Mouse (Mus musculus) activated CD4-positive, CD25-positive, alpha-beta regulatory T cell, adult 4 months (primary cell): Measurements from ENCODE around the gene Psen1. TPM values are rescaled to one million over a fixed set of nuclear protein-coding genes. Genes with fewer than 3 reads are reported as not detected.

Experiments used
- ATAC-seq: one replicate; pipeline ENCODE4 v1.8.0; 2017
- polyA plus RNA-seq, 2 experiments: library from polyadenylated mRNA; unstranded; fragments of 100-300 nt; shearing (Covaris generic); gene quantifications; one replicate each; pipeline ENCODE4 v1.2.1; 2017

Psen1 gene
- polyA plus RNA-seq, 2 experiments from 2014 or later: 95.7 to 120 TPM

GRCm38 (mm10) chr12:83726510-83727308, 38.8 kb downstream of the Psen1 start:
- ATAC-seq: no peak

- no peak for ATAC-seq
Observed at GRCm38 (mm10) chr12:83732225-83732624, 44.3 kb downstream of the Psen1 start.

DNA sequence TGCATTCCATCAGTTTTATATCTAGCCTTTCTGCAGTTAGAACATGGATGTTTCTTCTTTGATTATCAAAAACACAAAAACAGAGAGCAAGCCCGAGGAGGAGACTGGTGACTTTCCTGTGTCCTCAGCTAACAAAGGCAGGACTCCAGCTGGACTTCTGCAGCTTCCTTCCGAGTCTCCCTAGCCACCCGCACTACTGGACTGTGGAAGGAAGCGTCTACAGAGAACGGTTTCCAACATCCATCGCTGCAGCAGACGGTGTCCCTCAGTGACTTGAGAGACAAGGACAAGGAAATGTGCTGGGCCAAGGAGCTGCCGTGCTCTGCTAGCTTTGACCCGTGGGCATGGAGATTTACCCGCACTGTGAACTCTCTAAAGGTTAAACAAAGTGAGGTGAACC, 46.1 kb downstream of the Psen1 start:
- ATAC-seq: no peak

DNA sequence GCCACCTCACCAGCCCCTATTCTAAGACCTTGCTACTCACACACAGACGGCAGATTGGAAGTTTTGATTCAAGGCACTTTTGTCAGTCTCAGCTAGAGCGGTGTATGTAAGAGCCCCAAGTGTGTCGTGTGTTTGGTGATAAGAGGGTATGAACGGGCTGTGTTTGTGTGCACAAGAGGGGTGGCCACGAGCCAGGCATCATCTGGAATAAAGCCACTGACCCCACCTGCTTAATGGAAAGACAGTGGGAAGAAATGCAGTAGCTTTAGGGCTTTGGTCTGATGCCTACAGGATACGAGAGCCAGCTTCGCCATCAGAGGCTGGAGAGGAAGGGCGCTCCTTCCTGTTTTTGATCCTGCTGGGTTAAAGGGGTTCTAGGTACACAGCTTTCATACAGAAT, 48.3 kb downstream of the Psen1 start:
- no peak for ATAC-seq

DNA sequence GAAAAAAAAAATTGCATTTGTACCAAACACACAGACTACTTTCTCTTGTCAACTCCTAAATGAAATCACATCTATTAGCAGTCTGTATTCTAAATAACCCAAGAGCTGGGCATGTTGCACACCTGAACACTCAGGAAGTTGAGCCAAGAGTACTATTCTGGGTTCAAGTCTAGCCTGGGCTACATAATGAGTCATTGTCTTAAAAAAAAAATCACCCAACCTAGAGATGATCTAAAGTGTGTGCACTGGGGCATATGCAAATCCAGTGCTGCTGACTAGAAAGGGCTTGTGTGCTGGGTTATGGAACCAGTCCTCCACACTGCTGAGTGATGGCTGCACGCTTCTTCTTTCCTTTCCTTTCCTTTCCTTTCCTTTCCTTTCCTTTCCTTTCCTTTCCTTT, 50.7 kb downstream of the Psen1 start:
- no peak for ATAC-seq

DNA sequence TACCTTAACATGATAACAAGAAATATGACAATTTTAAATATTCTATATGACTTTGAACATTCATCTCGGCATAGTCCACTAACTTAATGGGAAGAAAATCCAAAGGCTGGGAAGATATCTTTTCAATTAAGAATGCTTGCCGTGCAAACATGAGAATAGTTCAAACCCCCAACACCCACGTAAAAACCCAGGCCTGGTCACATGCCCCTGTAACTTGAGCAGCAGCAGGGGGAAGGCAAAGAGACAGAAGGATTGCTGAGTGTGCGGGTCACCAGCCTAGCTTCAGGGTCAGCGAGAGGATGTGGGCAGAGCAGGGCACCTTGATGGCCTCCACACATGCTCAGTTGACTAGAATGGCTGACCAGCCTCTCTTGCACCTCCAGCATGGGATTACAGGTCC, 53.8 kb downstream of the Psen1 start:
- ATAC-seq: no peak

DNA sequence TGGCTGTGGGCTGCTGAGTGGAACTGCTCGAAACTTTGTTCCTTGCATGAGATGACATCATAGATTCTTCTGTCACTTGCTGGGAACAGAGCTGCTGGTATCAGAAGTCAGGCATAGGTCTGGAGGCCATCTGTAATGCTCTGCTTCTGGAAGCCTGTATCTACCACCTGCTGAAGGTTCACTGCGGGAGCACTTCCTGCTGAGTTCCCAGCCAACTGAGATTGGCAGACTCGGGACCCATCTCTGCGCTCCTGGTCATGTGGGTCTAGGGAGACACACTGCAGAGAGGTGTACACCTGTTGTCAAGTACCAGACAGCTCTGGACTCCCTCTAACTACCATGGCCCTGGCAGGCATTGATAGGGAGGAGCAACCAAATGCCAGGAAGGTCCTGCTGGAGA, 54.9 kb downstream of the Psen1 start:
- ATAC-seq: no peak

- no peak for ATAC-seq
Observed at GRCm38 (mm10) chr12:83743712-83744111, 55.8 kb downstream of the Psen1 start.

GRCm38 (mm10) chr12:83749186-83749585, 61.2 kb downstream of the Psen1 start:
- ATAC-seq: no peak

DNA sequence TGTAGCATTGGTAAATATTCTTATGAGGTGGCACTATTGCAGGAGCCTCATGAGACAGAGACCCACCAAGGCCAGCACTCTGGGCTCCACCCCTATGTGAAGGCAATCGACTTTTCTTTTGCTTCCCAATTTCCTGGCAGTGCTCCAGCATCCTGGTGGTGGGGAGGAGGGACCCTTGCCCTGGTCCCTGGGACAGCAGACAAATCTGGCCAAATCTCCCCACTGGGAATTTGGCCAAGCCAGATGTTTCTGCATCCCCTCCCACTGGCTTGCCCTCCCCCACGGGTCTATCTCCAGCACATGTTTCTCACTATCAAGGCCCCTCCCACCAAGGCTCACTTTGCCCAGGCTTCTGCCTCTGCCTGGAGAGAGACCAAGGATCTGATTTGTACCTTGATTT, 64.5 kb downstream of the Psen1 start:
- no peak for ATAC-seq

- no peak for ATAC-seq
Observed at GRCm38 (mm10) chr12:83758735-83759134, 70.8 kb downstream of the Psen1 start.

GRCm38 (mm10) chr12:83760201-83760600, 72.2 kb downstream of the Psen1 start:
- no peak for ATAC-seq

- no peak for ATAC-seq
Observed at GRCm38 (mm10) chr12:83762706-83763105, 74.8 kb downstream of the Psen1 start.

DNA sequence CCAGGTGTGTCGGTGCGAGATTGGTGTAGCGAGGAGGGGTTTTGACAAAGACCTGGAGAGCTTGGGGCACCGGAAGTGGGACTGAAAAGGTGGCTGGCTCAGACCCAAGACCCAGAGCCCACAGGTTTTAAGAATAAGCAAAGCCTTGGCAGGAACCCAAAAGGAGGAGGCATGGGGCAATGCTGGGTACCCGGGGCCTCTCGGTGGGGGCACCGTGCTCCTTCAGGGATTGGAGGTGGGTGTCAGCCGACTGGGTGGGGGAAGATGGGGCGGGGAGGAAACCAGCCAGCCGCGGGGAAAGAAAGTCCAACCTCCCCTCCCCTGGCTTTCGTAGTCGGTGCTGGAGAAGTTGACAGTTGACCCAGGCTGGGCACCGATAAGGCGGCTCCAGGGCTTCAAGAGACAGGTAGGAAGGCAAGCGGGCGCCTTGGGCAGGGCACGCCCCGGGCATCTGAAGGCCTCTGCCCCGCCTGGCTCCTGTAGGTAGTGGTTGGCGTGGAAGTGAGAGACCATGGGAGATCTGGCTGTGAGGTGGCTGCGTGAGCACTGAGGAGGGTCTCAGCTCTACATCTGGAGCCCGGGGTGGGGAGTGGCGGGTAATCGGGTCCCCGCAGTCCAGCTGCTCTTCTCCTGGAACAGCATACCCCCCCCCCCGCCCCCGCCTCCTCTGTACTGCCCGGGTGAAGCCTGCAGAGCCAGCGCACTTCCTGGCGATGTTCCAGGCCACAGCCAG, 75.5 kb downstream of the Psen1 start, which contains the start of gene Papln:
Gene Papln, plus strand, starts transcription at position 324 of the 733 bp plus-strand sequence.
- no peak for ATAC-seq

DNA sequence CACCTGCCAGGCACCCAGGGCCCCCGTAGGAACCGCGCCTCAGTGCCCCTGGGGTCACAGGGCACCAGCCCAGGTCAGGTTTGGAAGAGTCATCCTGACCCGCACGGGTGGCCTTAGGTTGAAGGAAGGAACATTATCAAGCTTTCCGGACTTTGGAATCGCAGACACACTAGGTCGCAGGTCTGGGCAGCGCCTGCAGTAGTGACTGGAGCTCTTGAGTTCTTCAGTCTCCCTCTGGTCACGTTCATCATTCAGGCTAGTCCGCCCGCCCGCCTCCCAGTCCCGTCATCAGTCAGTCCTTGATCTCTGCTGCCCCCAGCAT, 76.1 kb downstream of the Psen1 start:
- ATAC-seq: no peak

DNA sequence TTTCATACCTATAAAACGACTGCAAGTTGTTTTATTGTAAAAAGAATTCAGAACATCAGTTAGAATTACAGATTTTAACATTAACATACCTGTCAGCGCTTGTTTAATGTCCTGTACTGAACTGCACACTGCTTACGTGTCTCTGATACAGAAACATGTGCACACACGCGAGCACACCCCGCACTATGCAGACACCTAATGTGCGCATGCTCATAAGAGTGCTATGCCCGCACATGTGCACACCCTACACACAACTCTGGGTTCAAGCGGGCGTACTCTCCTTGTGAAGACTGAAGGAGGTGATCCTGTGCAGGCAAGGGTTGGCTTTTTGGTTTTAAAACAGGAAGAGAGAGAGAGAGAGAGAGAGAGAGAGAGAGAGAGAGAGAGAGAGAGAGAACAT, 76.6 kb downstream of the Psen1 start:
- no peak for ATAC-seq

- no peak for ATAC-seq
Observed at GRCm38 (mm10) chr12:83765965-83766603, 78.1 kb downstream of the Psen1 start.

- ATAC-seq: no peak
Observed at GRCm38 (mm10) chr12:83767833-83768232, 79.9 kb downstream of the Psen1 start.

- ATAC-seq: no peak
Observed at GRCm38 (mm10) chr12:83768235-83768899, 80.4 kb downstream of the Psen1 start.

GRCm38 (mm10) chr12:83770418-83771256, 82.7 kb downstream of the Psen1 start:
- no peak for ATAC-seq

GRCm38 (mm10) chr12:83775621-83776020, 87.7 kb downstream of the Psen1 start:
- no peak for ATAC-seq

DNA sequence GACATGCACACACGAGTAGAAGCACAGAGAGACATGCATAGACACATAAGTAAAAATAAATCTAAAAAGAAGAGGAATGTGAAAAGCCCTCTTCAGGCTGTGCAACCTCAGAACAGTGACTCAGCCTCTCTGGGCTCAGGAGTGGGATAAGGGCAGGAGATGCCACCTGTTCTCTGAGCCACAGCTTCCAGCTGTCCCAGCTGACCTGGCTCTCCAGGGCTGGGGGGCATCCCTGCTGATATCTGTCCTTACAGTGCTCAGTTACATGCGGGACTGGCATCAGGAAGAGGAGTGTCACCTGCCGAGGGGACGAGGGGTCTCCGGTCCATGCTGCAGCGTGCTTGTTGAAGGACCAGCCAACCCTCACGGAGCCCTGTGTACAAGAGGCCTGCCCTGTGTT, 88.8 kb downstream of the Psen1 start:
- ATAC-seq: no peak
